Mouse (Mus musculus) c-Kit-positive CD71-positive TER-119-negative erythroid progenitor cells, embryonic 14.5 days (primary cell): Measurements from ENCODE around the gene Psg18.
"Not testable (repeated sequence)": the region's sequence is repeated elsewhere in the genome, so short reads cannot be mapped to it uniquely, and the experiment has no call there.

Experiments
- DNase-seq: peaks from one replicate; pipeline ENCODE4 v3.0.0-alpha.2; 2013; ENCODE audit warnings: low read depth

Gene Psg18

DNA sequence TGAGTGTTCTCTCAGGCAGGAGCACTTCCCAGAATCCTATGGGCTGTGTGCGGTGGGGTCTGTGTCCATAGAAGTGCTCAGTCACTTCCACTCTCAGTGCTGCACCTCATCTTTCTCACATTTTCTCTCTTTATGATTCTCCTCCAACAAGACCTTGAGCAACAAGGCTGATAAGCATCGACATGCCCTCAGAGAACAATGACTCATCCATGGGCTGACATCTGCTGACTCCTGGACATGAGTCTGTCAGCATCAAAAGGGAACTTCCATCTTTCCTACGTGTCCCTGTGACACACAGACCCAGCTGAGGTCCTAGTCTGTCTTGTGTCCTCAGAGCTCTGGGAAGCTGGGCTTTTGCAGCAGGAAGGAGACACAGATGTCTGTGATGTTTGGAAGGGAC is at the start of gene Psg18:
Gene Psg18, minus strand, starts transcription at position 101 of the 400 bp plus-strand sequence.
- DNase-seq, result not testable (repeated sequence)

DNA sequence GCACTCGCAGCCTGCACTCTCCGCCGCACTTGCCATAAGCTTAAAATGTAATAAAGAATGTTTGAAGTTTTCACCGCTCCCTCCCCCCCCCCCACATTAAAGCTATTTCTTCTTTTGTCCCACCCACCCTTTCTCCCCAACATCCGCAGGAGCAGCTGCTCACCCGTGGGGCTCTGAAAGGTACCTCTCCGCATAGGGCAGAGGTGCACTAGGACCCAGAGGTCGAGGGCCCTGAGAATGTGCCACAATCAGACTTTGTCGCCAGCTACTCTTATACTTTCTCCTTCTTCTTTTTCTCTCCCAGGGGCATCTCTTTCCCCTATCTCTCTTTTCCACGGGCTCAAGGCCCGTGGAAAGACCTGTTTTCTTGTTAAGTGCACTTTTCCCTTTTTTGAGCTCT is 48.6 kb upstream of the Psg18 start:
- no peak for DNase-seq

DNA sequence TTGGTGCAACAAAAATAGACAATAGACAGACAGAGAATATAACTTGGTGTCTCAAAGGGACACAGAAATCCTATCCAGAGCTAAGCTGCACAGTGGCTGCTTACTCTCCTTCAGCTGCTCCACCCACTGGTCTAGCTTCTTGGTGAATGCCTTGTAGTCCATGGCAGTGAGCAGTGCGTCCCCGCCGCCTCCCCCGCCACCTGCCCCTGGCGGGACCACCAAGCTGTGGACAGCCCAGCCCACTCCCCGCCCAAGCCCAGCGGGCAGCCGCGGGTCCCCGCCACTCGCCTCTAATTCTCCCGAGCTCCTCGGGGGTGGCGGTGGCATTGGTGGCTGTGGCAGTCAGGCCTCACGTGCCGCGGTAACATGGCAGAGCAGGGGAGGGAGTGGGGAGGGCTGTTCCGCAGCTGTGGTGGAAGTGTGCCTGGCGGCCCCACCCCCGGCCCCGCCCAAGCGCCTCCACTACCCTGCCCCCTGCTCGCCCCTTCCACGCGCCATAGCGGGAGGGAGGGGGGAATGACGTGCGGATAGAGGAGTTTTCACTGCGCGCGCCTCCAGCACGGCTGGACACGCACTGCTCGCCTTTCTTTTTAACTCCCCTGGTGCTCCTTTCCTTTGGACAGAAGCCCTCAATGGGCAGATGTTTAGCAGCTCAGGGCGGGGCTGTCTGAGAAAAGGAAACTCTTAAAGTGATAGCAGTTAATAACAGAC is 47.9 kb upstream of the Psg18 start:
- DNase-seq, result no peak

DNA sequence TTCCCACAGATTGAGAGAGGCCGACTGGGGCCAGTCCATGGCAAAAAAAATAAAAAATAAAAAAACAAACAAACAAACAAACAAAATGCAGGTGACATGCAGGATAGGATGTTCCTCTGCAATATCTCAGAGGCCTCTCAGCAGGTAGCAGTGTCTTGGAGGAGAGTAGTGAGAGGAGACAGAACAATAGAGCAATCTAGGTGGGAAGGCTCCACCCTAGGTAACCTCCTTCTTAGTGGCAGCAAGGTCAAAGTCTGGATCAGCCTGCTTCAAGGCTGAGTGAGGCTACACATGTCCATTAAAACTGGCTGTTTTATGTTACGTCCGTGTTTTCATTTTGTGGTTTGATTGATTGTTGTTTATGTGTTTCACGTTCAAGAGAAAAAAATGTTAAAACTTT is 36.7 kb upstream of the Psg18 start:
- not testable (repeated sequence) for DNase-seq

DNA sequence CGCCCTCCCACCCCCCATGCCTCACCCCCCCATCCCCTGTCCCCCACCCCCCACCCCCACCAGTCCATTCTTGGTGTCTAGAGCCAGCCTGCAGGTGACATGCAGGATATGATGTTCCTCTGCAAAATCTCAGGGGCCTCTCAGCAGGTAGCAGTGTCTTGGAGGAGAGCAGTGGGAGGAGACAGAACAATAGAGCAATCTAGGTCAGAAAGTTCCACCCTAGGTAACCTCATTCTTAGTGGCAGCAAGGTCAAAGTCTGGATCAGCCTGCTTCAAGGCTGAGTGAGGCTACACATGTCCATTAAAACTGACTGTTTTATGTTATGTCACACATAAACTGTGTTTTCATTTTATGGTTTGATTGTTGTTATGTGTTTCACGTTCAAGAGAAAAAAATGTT is 23.5 kb upstream of the Psg18 start:
- no peak for DNase-seq

DNA sequence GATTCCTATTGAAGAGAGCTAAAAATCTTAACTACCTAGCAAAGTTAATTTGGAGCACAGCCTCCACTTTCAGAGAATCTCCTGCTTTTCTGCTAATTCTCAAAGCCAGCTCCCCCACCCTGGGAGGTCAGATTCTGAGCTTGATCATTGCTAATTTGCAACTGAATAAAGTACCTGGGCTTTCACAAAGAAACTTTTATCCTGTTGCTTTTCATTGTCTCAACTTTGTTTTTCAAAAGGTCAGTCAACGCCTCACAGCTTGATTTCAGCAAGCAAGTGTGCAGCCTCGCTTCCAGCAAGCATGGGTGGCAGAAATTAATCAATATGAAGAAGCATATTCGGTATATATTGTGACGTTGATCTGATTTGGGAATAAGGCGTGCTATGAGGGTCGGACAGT is 19.4 kb downstream of the Psg18 start:
- not testable (repeated sequence) for DNase-seq
